Mouse (Mus musculus) adrenal gland, adult (tissue): ENCODE data around the gene Epm2aip1.

Experiments used
- DNase-seq, 2 experiments: peaks; one replicate each; pipeline ENCODE4 v3.0.0; 2022 to 2023; ENCODE audit warnings: low spot score in 1 of 2; ENCODE audit not compliant: inconsistent age in 2 of 2

Gene Epm2aip1

DNA sequence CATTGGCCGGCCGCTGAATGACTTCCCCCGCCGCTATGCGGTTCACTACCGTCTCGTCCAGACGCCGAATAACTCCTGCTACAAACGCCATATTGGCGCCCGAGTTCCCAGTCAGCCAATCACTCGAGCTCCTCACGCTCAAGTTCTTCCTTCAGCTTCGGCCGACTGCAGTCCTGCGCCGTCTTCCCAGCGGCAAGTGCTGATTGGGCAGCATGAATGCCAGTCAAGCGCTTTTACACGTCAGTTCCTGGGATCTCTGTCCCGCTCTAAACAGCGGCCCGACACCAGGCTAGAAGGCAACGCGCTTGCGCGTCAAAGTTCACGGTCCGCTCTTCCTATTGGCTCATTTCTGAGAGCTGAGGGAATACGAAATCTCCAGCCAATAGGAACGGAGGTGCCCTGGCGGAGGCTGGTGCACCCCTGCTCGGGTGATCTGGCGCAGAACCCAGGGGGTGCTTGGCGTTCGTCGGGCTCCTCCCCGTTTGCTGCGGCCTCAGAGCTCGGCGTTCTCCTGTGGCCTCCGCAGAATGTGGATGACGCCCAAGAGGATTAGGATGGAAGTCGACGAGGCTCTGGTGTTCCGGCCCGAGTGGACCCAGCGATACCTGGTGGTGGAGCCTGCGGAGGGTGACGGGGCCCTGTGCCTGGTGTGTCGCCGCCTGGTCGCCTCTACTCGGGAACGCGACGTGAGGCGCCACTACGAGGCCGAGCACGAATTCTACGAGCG is at the start of gene Epm2aip1, which contains the start of gene Mlh1:
TSS of gene Epm2aip1 (plus strand) at position 496 of the 727 bp plus-strand sequence.
TSS of gene Mlh1 (minus strand) at position 358 of the 727 bp plus-strand sequence.
- DNase-seq: peak; percentile 98 to 99

DNA sequence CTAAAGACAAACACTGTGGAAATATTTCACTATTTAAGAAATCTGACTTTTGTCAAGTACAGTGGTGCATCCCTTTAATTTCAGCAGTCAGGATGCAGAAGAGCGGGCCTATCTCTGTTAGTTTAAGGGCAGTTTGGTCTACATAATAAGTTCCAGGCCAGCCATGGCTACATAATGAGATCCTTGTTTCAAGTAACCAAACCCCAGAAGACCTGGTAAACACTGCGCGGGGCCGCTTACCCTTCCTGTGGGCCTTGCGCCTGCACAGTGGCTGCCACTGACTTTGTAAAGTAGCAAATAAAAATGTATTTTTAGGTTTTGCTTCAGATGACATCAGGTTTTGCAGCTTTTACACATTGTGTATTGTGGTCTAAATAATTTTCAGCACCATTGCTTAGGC is 48.3 kb upstream of the Epm2aip1 start:
- no peak for DNase-seq

DNA sequence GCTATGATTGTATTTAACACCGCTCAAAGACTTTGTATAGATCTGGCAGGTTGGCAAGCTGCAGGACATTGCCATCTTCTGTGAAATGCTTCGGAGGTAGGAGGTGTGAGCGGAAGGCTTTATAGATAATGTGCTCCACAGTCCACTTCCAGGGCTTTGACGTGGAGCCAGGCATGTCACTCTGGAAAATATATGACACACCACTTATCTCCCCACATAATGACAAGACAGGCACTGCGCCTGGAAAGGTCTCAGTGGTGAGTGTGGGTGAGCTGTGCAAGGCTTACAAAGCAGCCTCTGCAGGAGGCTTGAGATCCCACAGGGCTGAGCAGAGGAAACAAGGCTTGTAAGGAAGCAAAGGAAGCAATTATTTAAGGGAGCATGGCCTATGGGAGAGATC is 43.3 kb upstream of the Epm2aip1 start:
- DNase-seq: peak in 1 of 2 experiments; percentile 42

DNA sequence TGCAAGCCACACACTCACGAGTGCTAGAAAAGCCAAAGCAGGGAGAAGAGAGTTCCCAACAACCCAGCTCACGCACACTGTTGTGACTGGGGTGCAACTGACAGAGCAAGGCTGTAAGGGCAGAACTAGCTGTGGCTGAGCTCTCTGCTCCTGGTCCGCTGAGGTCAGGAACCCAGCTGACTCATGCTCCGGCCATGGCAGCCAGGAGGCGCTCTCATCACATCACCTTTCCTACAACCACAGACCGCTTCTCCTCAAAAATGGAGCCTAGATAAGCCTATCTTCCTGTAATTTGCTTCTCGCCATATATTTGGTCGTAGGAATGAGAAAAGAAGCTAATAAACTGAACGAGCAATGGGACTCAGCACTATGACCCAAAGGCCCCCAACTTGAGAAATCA is 37.0 kb upstream of the Epm2aip1 start:
- DNase-seq: no peak

DNA sequence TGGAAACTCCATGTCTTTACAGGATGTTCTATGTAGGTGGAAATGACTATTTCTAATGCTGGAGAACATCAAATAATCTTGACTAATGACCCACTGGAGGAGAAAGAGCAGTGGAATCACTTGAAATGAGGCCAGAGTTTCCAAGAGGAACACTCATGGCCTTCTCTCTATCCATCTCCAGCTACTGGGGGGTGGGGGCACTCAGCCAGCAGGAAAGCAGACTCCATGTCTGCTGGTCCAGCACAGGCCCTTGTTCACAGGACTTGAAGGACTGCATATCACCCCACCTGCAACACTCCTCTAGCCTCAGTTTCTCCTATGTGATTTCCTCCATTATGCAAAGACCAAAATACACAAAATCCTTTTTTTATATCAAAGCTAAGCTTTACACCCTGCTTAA is 34.0 kb upstream of the Epm2aip1 start:
- no peak for DNase-seq

DNA sequence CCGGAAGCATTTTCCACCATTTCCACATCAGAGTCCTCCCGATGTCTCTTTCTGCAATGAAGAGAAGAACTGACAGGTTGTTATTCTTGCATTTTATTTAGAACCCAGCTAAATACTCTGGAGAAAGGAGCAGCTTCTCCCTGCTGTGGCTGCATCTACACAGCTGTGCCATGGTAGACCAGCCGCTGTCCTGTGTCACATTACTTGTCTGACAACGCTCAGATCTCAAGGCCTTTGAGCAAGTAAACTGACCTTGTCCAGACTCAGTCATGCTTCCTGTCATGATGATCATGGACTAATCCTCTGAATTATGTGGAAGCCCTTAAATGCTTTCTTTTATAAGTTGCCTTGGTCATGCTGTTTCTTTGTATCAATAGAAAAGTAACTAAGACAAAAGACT is 31.9 kb upstream of the Epm2aip1 start:
- DNase-seq: peak; percentile 44 to 82

DNA sequence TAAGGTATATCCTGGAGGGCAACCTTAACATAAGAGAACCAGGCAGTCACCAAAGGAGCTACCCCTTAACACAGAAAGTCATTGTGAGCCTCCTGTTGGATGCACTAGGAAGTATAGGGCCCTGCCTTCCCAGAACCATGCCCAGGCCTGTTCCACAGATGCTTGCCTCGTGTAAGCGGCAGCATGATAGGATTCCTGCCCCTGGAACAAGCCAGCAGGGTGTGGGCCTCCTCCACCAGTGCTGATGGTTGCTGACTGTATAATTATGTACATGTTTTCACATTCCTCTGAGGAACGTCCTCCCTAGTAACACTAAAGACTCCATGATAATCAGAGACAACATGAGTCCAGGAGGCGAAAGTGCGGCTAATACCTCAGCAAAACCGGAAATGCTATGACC is 28.3 kb upstream of the Epm2aip1 start:
- DNase-seq: no peak

DNA sequence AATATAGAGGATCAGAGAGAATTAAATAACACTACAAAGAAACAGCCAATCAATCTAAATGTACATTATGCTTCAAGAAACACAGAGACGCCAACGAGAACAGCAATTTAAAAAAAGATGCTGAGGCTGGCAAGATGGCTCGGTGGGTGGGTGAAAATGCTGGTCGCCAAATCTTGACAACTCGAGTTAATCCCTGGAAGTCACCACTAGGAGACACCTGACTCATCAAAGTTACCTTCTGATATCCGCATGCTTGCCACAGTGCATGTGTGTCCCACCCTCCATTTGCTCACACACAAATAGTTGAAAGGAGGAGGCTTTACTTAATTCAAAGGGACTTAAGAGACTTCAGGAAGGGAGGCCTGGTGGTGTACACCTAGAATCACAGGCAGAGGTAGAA is 26.2 kb upstream of the Epm2aip1 start:
- no peak for DNase-seq

DNA sequence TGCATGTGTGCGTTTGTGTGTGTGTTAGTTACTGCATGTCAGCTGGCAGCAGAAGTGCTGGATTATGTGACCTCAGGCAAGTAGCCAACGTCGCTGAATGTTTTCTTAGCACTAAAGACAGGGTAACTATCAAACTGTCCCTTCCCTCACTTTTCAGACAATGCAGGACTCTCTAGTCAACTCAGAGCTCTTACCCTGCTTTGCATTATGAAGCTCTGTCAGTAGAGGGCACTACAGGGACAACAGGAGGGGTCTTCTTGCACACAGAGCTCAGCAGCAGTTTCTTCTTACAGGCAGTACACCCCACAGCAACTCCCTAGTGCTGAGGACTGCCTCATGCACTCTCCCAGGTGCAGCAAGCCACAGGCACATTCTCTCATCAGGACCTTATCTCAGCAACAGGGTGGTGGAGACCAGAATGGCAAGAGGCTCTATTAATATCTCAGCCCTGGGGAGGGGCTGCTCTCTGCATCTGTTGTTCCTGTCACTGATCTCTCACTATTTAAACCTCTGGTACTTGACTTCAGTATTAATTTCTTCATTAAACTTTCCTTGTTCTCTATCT is 24.0 kb upstream of the Epm2aip1 start:
- DNase-seq: peak in 1 of 2 experiments; percentile 60

DNA sequence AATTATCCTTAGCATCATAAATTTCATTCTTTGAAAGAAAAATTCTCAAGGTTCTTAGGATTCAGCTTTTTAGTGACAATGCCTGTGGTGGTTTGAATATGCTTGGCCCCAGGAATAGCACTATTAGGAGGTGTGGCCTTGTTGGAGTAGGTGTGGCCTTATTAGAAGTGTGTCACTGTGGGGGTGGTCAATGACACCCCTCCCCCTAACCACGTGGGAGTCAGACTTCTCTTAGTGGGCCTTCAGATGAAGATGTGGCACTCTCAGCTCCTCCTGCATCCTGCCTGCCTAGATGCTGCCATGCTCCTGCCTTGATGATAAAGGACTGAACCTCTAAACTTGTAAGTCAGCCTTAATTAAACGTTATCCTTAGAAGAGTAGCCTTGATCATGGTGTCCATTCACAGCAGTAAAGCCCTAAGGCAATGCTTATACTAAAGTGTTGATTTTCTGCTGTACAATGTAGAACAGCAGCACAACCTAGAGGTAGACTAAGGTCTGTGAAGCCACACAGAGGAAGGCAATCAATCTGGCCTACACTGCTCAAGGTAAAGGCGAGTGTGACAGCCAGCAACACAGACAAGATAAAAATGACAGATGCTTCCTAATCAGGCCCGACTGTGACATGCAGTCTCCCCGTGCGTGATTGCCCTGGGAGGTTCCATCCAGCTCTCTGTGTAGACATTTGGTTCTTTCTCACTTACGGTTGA is 19.4 kb upstream of the Epm2aip1 start:
- DNase-seq: peak in 1 of 2 experiments; percentile 38

DNA sequence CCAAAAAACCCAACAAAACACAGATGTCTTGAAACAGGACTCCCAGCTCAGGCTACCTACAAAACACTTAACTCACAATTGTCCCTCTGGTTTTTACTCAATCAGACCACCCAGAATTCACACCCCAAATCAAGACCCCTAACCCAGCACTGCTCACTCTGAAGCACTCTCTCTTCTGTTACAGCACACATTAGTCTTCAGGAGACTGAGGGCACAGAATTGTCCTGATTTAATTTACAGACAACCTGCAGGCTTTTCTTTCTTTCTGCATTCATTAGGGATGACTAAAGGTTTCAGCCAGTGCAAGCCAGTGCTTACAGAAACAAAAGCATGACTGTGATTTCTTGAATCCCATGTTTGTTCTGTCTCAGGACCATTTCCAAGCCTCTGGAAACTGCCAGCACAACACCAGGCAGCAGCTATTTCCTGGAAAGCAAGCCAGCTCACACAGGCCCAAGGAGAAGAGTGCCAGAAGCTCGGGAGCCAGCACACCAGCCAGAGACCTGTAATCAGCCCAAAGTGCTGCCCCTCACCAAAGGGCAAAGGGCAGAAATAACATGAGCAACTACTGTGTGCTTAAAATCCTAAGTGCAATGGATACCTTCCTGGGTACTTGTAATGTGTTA is 11.3 kb upstream of the Epm2aip1 start:
- DNase-seq: peak in 1 of 2 experiments; percentile 46

DNA sequence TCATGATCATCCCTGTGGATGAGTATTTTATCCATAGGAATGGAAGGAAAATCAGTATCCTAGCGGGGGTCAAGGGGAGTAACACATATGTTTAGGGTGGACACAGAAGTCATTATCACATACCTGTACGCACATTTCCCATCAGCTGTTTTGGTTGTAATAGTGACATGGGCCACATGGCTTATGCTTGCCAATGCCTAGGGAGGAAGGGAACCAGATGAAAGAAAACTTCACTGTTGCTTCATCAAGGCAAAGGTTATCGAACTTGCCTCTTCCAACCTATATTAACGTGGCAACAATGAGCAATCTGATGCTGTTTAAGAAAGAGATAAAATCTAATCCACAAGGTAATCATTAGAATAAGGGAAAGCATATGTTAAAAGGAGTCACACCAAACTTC is 10.4 kb upstream of the Epm2aip1 start:
- no peak for DNase-seq

DNA sequence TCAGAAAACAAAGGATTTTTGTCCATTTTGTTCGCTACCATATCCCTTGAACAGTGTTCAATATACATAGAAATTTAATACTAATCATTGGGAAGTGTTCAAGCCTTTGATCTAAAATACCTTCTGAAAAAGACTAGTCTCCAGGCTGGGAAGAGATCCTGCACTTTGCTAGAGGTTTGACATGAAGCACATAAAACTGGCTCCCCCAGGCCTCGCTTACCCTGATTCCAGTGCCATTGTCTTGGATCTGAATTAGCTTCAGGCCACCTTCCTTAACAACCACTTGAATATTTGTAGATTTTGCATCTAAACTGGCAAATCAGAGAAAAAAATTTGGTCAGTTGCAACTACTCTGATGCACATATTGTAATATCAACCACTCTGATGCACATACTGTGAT is 3.7 kb upstream of the Epm2aip1 start:
- no peak for DNase-seq

DNA sequence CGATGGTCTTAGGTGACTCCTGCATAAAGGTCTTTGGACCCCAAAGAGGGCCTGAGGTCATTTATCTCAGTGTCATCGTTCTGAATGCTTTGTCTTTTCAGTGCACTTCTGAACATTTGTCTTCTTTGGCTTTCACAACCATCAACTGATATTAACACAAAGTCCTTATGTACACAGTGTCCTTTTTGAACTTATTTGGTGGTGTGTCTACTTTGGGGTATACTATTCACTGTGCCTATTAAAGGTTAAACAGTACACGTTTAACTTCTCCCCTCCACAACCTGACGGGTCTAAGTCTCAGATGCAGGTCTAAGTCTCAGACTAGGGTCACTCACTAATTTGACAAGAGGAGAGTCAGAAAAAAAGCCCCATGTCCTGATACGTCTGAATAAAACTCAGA is 1.1 kb upstream of the Epm2aip1 start:
- no peak for DNase-seq

DNA sequence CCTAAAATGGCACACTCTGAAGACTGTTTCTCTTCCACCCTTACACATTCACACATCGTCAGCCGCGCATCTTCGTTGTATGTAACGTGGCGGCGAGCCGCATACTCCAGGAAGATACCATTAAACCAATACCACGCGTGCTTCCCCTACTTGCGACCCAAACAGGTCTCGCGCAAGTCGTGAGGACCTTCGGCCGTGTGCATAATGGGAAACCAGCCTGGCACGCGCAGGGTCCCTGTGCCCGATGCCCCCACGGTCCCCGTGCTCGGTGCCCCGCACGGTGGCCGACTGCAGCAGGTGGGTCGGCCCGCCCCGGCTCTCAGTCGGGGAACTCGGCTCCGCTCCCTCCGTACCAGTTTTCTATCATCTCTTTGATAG is 684 bp upstream of the Epm2aip1 start:
- no peak for DNase-seq

DNA sequence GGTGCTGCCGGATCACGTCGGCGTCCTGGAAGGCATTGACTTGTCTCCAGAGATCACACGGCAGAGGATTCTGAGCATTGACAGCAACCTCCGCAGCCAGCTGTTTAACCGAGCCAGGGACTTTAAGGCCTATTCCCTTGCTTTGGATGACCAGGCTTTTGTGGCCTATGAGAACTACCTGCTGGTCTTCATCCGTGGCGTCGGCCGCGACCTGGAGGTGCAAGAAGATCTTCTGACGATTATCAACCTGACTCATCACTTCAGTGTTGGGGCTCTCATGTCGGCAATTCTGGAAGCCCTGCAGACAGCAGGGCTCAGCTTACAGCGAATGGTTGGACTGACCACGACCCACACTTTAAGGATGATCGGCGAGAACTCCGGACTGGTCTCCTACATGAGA is 627 bp downstream of the Epm2aip1 start:
- no peak for DNase-seq

DNA sequence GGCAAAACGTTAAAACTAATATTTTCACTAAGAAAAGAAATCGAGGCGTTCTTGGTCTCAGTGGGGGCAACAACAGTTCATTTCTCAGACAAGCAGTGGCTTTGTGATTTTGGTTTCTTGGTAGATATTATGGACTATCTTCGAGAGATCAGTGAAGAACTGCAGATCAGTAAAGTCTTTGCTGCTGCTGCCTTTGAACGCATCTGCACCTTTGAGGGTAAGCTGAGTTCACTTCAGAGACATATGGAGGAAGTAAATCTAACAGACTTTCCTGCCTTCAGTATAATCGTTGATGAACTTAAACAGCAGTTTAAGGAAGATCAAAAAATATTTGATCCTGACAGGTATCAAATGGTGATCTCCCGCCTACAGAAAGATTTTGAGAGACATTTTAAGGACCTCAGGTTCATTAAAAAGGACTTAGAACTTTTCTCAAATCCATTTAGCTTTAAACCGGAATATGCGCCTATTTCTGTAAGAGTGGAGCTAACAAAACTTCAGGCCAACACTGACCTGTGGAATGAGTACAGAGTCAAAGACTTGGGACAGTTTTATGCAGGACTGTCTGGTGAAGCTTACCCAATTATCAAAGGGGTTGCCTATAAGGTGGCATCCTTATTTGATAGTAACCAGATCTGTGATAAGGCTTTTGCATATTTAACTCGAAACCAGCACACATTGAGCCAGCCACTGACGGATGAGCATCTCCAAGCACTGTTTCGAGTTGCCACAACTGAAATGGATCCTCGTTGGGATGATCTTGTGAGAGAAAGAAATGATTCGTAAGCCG is 1.5 kb downstream of the Epm2aip1 start:
- peak in 1 of 2 experiments; percentile 52 for DNase-seq

DNA sequence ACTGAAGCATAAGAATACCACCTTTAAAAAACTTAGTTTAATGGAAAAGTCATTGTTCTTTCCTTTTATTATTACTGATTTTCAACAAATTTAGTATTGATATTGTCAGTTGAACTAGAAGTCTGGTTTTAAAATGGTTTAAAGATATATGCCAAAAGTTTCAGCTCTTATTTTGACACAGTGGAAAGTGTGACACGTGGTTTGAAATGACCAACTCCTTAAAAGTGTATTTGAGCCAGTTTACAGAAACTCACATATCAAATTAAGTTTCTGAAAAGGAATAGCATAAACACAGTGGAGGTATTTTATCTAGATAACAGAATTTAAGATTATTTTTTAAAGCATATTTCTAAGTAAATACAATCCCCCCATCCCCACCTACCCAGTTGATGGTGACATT is 2.2 kb downstream of the Epm2aip1 start:
- DNase-seq: no peak

DNA sequence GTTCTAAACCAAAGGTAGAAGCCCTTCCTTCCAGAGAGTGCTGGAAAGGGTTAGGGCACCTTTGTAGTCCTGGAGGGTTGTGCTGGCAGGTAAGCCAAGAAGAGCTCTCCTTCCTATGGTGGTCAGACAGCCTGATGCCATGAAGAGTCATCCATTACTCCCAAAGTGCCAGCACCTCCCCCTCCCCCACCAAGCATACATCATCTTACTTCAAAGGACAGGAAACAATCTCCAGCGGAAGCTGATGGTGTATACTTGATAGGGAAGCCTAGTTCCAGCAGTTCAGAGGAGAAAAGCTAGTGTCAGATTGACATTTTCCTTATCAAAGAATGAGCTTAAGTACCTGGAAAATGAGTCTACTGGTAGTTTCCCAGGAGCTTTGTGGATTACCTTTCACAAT is 3.4 kb downstream of the Epm2aip1 start:
- DNase-seq: peak; percentile 35 to 79

DNA sequence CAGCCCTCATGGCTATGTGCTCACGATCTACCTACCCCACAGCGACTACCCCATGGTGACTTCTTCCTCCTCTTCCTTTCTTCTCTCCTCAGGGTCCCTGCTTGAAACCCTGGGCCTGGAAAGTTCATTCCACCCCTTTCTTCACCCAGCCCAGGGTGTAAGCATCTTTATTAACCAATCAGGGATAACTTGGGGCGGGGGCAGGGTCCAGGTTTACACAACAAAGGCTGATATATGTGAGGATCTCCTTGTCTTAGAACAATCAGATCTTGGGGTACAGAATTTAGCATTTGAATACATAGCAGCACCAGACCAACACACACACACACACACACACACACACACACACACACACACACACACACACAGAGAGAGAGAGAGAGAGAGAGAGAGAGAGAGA is 13.3 kb downstream of the Epm2aip1 start:
- DNase-seq: no peak

DNA sequence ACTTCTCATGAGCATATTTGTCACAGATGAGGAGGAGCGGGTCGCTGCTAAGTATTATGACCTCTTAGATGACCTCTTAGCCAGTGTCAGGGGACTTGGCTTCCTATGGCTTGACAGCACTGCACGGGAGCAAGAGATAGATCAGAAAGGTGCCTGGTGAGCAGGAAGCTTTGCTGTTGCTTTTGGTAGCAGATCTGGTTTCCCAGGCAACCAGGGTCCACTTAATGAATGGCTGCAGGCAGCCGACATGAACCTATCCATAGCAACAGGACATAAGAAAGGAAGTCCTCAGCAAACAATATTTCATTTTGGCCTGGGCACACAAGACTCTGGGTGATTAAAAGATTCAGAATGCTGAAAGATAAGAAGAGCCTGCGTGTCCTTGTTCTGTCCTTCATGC is 13.9 kb downstream of the Epm2aip1 start:
- DNase-seq: peak in 1 of 2 experiments; percentile 66
